8 mouse cellular contexts compared by ENCODE assay signal in the genomic region with DNA sequence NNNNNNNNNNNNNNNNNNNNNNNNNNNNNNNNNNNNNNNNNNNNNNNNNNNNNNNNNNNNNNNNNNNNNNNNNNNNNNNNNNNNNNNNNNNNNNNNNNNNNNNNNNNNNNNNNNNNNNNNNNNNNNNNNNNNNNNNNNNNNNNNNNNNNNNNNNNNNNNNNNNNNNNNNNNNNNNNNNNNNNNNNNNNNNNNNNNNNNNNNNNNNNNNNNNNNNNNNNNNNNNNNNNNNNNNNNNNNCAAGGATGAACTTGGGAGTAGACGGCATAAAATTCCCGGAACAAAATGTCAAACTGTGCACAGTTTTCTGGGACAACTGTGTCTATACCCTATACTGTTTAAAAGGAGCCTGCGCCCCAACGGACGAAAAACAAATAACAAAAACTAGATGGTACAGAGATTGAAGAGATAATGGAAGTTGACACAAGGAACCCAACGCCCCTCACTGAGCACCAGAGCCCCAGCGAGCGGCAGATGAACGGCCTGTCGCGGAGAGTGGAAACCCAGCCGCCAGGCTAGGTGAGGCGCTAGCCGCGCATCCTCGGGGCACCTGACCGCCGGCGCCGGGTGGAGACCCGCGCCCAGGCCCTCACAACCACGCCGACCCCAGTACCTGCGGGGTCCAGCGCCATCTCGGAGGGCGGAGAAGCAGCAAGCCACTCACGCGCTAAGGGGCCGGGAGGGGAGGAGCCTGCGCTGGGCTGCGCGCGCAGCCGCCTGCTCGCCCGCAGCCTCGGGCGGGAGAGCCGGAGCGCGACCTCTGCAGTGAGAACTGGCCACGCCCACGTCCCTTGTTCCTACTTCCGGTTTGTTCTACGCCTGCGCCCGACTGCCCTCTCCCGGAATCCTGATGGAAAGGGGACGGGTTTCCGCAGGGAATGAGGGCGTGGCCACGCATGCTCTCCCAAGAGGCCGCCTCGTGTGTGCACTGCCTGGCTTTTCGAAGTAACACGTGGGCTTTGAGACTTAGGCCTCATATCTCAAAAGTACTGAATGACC. TPM values are rescaled to one million over a fixed set of nuclear protein-coding genes. Genes with fewer than 3 reads are reported as not detected.
DNase-seq lines count a peak whose midpoint lies in the region; ATAC-seq lines count a peak whose summit lies in the region.

Gene Cmc1, minus strand, starts transcription at position 771 of the 996 bp plus-strand sequence.

- peaks cover 16% of the 10 kb centered on the region for H3K4me1 ChIP-seq in hindbrain, embryonic 16.5 days (ENCODE audit: control insufficient read depth, insufficient read depth, low read depth, low read length)

- H3K79me2 ChIP-seq in macrophage (ENCODE audit: inconsistent target) = peaks cover 35% of the 10 kb centered on the region; the same call in 1 of the 2 replicates

- H3K36me3 ChIP-seq in hindbrain, embryonic 16.5 days (ENCODE audit: control insufficient read depth, insufficient read depth, low read length) = no peaks in the 10 kb centered on the region
- peaks cover 2% of the 10 kb centered on the region; the same call in 1 of the 2 replicates for H3K36me3 ChIP-seq in macrophage (ENCODE audit: inconsistent target)

- peak within 1 kb of the TSS; percentile 77 for H3K4me2 ChIP-seq in hindbrain, embryonic 16.5 days (ENCODE audit: low read length)

- no peaks in the 10 kb centered on the region for H3K9me3 ChIP-seq in hindbrain, embryonic 16.5 days (ENCODE audit: control insufficient read depth, low read length)

- H3K9ac ChIP-seq in hindbrain, embryonic 16.5 days (ENCODE audit: low read depth, low read length) = peak within 1 kb of the TSS; percentile 88

- DNase-seq in WW6 (ENCODE audit: low read depth, low spot score) = peak; percentile 88
- DNase-seq in cerebellum, postnatal 4 days (ENCODE audit: low spot score in 2 of 2) = peak; percentile 85 to 97
- peak; percentile 98 for DNase-seq in gastrocnemius, adult 18-20 months (ENCODE audit: low spot score)
- DNase-seq in left cerebral cortex, adult 18-20 months (ENCODE audit: low spot score in 2 of 2) = peak; percentile 95 to 96
- DNase-seq in right cerebral cortex, adult 18-20 months = peak; percentile 96
- DNase-seq in urinary bladder, postnatal 10 days (ENCODE audit: low spot score) = peak; percentile 78

- peak; percentile 98 for ATAC-seq in hindbrain, embryonic 16.5 days

- 1% methylated on average over 50 of the region's 58 CpGs for WGBS in hindbrain, embryonic 16.5 days
- under 1% methylated on average over 58 of the region's 58 CpGs for WGBS in macrophage (ENCODE audit: missing documents)

- H3K27ac ChIP-seq in hindbrain, embryonic 16.5 days (ENCODE audit: low read depth, low read length) = peak within 1 kb of the TSS; percentile 83
- peak within 1 kb of the TSS; percentile 52 for H3K27ac ChIP-seq in macrophage

- no peaks in the 10 kb centered on the region for H3K27me3 ChIP-seq in hindbrain, embryonic 16.5 days (replicated peaks; ENCODE audit: control insufficient read depth, insufficient read depth, low read length)

- peak within 1 kb of the TSS; percentile 91 for H3K4me3 ChIP-seq in hindbrain, embryonic 16.5 days (ENCODE audit: low read length)
- H3K4me3 ChIP-seq in macrophage (ENCODE audit: inconsistent target) = peak within 1 kb of the TSS; percentile 72

RNA-seq across cellular contexts. Expression of gene Cmc1, which starts in this region (rescaled TPM):
- 10 to 100 TPM; 21.5 to 23.0 TPM for total RNA-seq in gastrocnemius, adult 18-20 months (2021)
- polyA plus RNA-seq in hindbrain, embryonic 16.5 days (2015; fragmentation: Nextera tagmentation; extraction: Ambion mirVana) = 29.9 and 35.4 TPM in 2 replicates
- total RNA-seq in left cerebral cortex, adult 18-20 months (2021) = 10 to 100 TPM; 13.8 TPM
- 10 to 100 TPM in 2 of 26 experiments, 1 to 10 TPM in 22, under 1 TPM in 2; 0.77 to 14.8 (median 4.9) TPM for total RNA-seq in macrophage (2018; cell fraction: chromatin; rRNA removed)
- total RNA-seq in macrophage (2018; cell fraction: cytosol; rRNA removed) = 10 to 100 TPM; 35.5 to 75.7 (median 46.2) TPM
- total RNA-seq in macrophage (2018; cell fraction: nucleus; rRNA removed) = 10 to 100 TPM in 15 of 26 experiments, 1 to 10 TPM in 11; 2.8 to 26.3 (median 10.7) TPM
- polyA plus RNA-seq in macrophage (2018) = 38.9 to 46.0 TPM (median 42.7 TPM) in 3 replicates

Comparison
In these comparisons a context has a peak if more than half of its experiments do, and no peak if none do; other contexts are left out.
1. Peak in every context shown above with its lines: DNase-seq, ATAC-seq, H3K4me3 ChIP-seq and H3K27ac ChIP-seq.